Mouse (Mus musculus) lung, embryonic 14.5 days (tissue): ENCODE data around the gene Fbxo11. TPM values are rescaled to one million over a fixed set of nuclear protein-coding genes. Genes with fewer than 3 reads are reported as not detected.

Experiments used
- ATAC-seq: fragments of 200-750 bp; cut with Nextera tagmentation; 2 replicates; pipeline ENCODE4 v1.8.0; 2017; ENCODE audit warnings: mild to moderate bottlenecking, moderate TSS enrichment, moderate library complexity; ENCODE audit not compliant: insufficient read depth
- DNase-seq: peaks from one replicate; pipeline ENCODE4 v3.0.0-alpha.2; 2015
- H3K27ac ChIP-seq: fragments of 300-500 bp; sonication (generic); 2 replicates; pipeline ENCODE4 v1.5.1; 2014; ENCODE audit warnings: low read depth, mild to moderate bottlenecking, moderate library complexity
- H3K27me3 ChIP-seq: fragments of 300-500 bp; sonication (generic); 2 replicates; pipeline ENCODE4 v1.6.1; 2014; ENCODE audit warnings: low read length, control low read depth; ENCODE audit not compliant: insufficient read depth
- H3K36me3 ChIP-seq: fragments of 300-500 bp; sonication (generic); 2 replicates; pipeline ENCODE4 v1.6.1; 2014; ENCODE audit warnings: control low read depth; ENCODE audit not compliant: insufficient read depth
- H3K4me1 ChIP-seq: fragments of 300-500 bp; sonication (generic); 2 replicates; pipeline ENCODE4 v1.6.1; 2014; ENCODE audit warnings: antibody characterized with exemption, control low read depth; ENCODE audit not compliant: insufficient read depth
- H3K4me2 ChIP-seq: fragments of 300-500 bp; sonication (generic); 2 replicates; pipeline ENCODE4 v1.6.1; 2014; ENCODE audit warnings: mild to moderate bottlenecking
- H3K4me3 ChIP-seq: fragments of 300-500 bp; sonication (generic); 2 replicates; pipeline ENCODE4 v1.5.1; 2014; ENCODE audit warnings: low read depth, low read length
- H3K9ac ChIP-seq: fragments of 300-500 bp; sonication (generic); 2 replicates; pipeline ENCODE4 v1.6.1; 2014
- H3K9me3 ChIP-seq: fragments of 300-500 bp; sonication (generic); 2 replicates; pipeline ENCODE4 v1.6.1; 2016; ENCODE audit warnings: low read depth, low read length, control low read depth
- CTCF ChIP-seq: IDR thresholded peaks from 2 replicates; pipeline ENCODE4 v1.5.1; 2016; ENCODE audit warnings: antibody characterized with exemption, low read depth
- WGBS: fragments of 180-500 bp; shearing (Covaris S2); extraction: QIAGEN DNeasy Blood & Tissue Kit; methylation state at CpG from one replicate; pipeline ENCODE4 v1.1.7; 2014; 5-methylcytosine and 5-hydroxymethylcytosine counted together
- polyA plus RNA-seq: library from polyadenylated mRNA; unstranded; fragments of >200 nt; fragmentation: Nextera tagmentation; extraction: Ambion mirVana; gene quantifications from 2 replicates; pipeline ENCODE4 v1.2.1, GENCODE M21; 2014

Gene Fbxo11
- polyA plus RNA-seq, 1 experiment from 2014 or later: 27.1 TPM

- Histone ChIP-seq H3K27ac (no peak overlapping the region), H3K4me1 (no peaks in the 10 kb centered on the region), H3K4me3 (no peak overlapping the region), H3K9me3 (no peaks in the 10 kb centered on the region), H3K9ac (no peak overlapping the region), H3K4me2 (no peak overlapping the region), H3K27me3 (no peaks in the 10 kb centered on the region), H3K36me3 (no peaks in the 10 kb centered on the region)
- DNase-seq: no peak
- TF ChIP-seq CTCF: no peak
- no peak for ATAC-seq
- WGBS: 87% methylated on average over 9 of the region's 9 CpGs
Observed at GRCm38 (mm10) chr17:88106365-88106764, 41.3 kb upstream of the Fbxo11 start.

DNA sequence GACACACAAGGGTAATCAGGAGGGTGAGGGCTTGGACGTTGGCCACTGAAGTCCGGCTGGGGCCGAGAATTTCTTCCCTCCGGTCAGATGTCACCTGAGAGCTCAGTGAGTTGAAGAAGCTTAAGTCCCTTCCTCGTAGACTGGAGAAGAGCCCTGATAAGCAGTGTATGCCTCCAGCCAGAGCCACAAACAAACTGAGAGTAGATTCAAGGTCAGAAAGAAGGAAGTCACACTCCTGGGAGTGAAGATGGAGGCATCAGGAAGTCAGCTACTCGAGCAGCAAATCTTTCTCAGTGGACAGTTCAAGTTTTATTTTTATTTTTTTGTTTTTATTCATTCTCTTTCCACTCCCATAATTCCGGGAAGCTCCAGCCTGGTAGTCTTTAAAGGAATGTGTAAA is 37.5 kb upstream of the Fbxo11 start:
- no peak for DNase-seq
- Histone ChIP-seq H3K4me1 (no peaks in the 10 kb centered on the region), H3K9me3 (no peaks in the 10 kb centered on the region), H3K4me2 (no peak overlapping the region), H3K4me3 (no peak overlapping the region), H3K9ac (no peak overlapping the region), H3K27ac (no peak overlapping the region), H3K27me3 (no peaks in the 10 kb centered on the region), H3K36me3 (no peaks in the 10 kb centered on the region)
- no peak for TF ChIP-seq CTCF
- 56% methylated on average over 7 of the region's 7 CpGs for WGBS
- no peak for ATAC-seq

DNA sequence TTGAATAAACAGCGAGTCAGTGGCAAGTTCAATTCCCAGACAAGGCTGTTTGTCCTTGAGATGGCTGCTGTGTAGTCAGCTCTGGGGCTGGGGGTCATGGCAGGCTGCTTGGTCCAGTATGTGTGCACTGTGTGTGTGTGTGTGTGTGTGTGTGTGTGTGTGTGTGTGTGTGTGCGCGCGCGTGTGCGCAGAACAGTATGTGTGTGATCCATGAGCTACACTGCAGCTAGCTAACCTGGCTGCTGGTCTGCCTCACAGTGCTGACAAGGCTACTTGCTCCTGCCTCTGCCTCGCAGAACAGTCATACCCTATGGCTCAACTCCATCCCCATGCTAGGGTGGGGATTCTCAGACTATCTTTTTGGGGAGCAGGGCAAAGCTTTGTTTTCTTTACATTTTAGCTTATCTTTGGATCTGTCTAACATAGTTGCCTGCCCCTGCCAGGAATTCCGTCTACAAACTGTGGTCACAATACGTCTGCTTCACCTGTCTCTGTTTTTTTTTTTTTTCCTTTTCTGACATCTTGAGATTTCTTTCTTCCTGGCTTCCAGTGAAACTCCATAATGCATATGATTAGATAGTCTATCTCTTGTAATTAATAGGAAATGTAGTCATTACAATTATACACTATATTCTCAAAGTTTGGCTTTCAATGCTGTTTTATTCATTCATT is 33.2 kb upstream of the Fbxo11 start:
- no peak for TF ChIP-seq CTCF
- ATAC-seq (no peak), DNase-seq (no peak)
- Histone ChIP-seq H3K27ac (no peak overlapping the region), H3K4me3 (no peak overlapping the region), H3K36me3 (no peaks in the 10 kb centered on the region), H3K4me1 (no peaks in the 10 kb centered on the region), H3K4me2 (no peak overlapping the region), H3K9ac (no peak overlapping the region), H3K27me3 (no peaks in the 10 kb centered on the region), H3K9me3 (no peaks in the 10 kb centered on the region)
- 77% methylated on average over 9 of the region's 9 CpGs for WGBS

GRCm38 (mm10) chr17:88097543-88097942 is 32.5 kb upstream of the Fbxo11 start:
- ATAC-seq: no peak
- Histone ChIP-seq H3K9me3 (no peaks in the 10 kb centered on the region), H3K27ac (no peak overlapping the region), H3K36me3 (no peaks in the 10 kb centered on the region), H3K4me2 (no peak overlapping the region), H3K4me3 (no peak overlapping the region), H3K4me1 (no peaks in the 10 kb centered on the region), H3K9ac (no peak overlapping the region), H3K27me3 (no peaks in the 10 kb centered on the region)
- no peak for DNase-seq
- no peak for TF ChIP-seq CTCF
- WGBS: 80% methylated on average over 3 of the region's 3 CpGs

DNA sequence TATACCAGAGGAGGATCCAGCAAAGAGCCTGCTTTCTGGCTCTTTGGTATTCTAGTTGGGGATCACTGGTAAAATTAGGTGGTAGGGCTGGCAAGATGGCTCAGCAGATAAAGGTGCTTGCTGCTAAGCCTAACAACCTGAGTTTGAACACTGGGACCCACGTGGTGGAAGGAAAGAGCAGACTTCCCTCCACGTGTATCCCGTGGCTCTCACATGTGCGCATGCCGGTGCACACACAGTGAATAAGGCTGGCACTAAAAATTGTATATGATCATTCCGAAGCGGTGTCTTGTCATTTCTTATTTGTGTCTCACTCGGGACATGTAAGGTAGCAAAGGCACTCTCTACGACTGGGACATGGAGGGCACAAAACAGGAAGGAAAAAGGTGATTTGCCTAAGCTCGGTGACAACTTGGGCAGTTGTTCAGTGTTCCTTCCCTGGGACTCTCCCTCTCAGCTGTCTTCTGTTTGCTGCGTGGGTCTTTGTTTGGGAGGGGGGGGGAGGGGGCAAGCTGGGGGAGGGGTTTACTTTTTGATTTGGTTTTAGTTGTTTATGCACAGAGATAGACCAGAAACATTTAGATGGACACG is 31.8 kb upstream of the Fbxo11 start:
- Histone ChIP-seq H3K4me1 (no peaks in the 10 kb centered on the region), H3K9ac (no peak overlapping the region), H3K27ac (no peak overlapping the region), H3K9me3 (no peaks in the 10 kb centered on the region), H3K4me3 (no peak overlapping the region), H3K4me2 (no peak overlapping the region), H3K27me3 (no peaks in the 10 kb centered on the region), H3K36me3 (no peaks in the 10 kb centered on the region)
- 77% methylated on average over 12 of the region's 12 CpGs for WGBS
- no peak for ATAC-seq
- DNase-seq: no peak
- TF ChIP-seq CTCF: no peak

- TF ChIP-seq CTCF: no peak
- no peak for ATAC-seq
- no peaks in the 10 kb centered on the region for H3K4me1 ChIP-seq
- no peak overlapping the region for H3K27ac ChIP-seq
- H3K9me3 ChIP-seq: no peaks in the 10 kb centered on the region
- 82% methylated on average over 10 of the region's 10 CpGs for WGBS
- DNase-seq: no peak
- H3K4me3 ChIP-seq: no peak overlapping the region
- H3K4me2 ChIP-seq: no peak overlapping the region
- no peaks in the 10 kb centered on the region for H3K36me3 ChIP-seq
- H3K27me3 ChIP-seq: no peaks in the 10 kb centered on the region
- H3K9ac ChIP-seq: no peak overlapping the region
Observed at GRCm38 (mm10) chr17:88095517-88096198, 30.6 kb upstream of the Fbxo11 start.

DNA sequence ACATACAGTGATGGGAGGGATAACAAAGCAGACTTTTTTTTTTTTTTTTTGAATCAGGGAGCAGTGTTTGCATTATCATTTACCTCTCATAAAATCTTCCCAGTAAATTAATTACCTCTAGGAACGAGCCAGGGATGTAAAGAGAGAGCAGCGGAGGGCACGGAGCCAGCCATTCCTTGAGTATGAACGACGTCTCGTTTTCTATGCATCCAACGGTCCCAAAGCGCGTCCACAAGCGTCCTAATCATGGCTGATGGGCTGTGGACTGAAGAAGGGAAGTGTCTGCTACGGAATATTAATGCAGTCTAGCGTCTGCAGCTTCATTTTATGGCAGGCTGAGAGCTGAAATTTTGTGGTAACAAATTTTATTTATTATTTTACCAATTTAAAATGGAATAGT is 29.2 kb upstream of the Fbxo11 start:
- Histone ChIP-seq H3K4me1 (no peaks in the 10 kb centered on the region), H3K36me3 (no peaks in the 10 kb centered on the region), H3K4me3 (no peak overlapping the region), H3K27me3 (no peaks in the 10 kb centered on the region), H3K4me2 (no peak overlapping the region), H3K9me3 (no peaks in the 10 kb centered on the region), H3K27ac (no peak overlapping the region), H3K9ac (no peak overlapping the region)
- TF ChIP-seq CTCF: no peak
- no peak for DNase-seq
- WGBS: 76% methylated on average over 12 of the region's 12 CpGs
- ATAC-seq: no peak
